Mouse (Mus musculus) hindbrain, embryonic 15.5 days (tissue): ENCODE results near the gene Hnrnpa3. TPM values are rescaled to one million over a fixed set of nuclear protein-coding genes. Genes with fewer than 3 reads are reported as not detected.

ENCODE experiments used
- ATAC-seq: fragments of 200-750 bp; cut with Nextera tagmentation; 2 replicates; pipeline ENCODE4 v1.8.0; 2017; ENCODE audit warnings: low read depth, moderate number of reproducible peaks, moderate TSS enrichment; ENCODE audit not compliant: low FRiP score
- H3K27ac ChIP-seq: fragments of 300-500 bp; sonication (generic); replicated peaks from 2 replicates; pipeline ENCODE4 v1.5.1; 2015; ENCODE audit warnings: mild to moderate bottlenecking, inconsistent platforms
- H3K27me3 ChIP-seq: fragments of 300-500 bp; sonication (generic); 2 replicates; pipeline ENCODE4 v1.6.1; 2015; ENCODE audit warnings: control low read depth, inconsistent platforms
- H3K36me3 ChIP-seq: fragments of 300-500 bp; sonication (generic); 2 replicates; pipeline ENCODE4 v1.6.1; 2015; ENCODE audit warnings: control low read depth, inconsistent platforms
- H3K4me1 ChIP-seq: fragments of 300-500 bp; sonication (generic); replicated peaks from 2 replicates; pipeline ENCODE4 v1.6.1; 2015; ENCODE audit warnings: control low read depth, inconsistent platforms
- H3K4me2 ChIP-seq: fragments of 300-500 bp; sonication (generic); 2 replicates; pipeline ENCODE4 v1.6.1; 2015; ENCODE audit warnings: moderate library complexity, mild to moderate bottlenecking, inconsistent platforms
- H3K4me3 ChIP-seq: fragments of 300-500 bp; sonication (generic); 2 replicates; pipeline ENCODE4 v1.5.1; 2015; ENCODE audit warnings: mild to moderate bottlenecking, inconsistent platforms
- H3K9ac ChIP-seq: fragments of 300-500 bp; sonication (generic); 2 replicates; pipeline ENCODE4 v1.6.1; 2015; ENCODE audit warnings: inconsistent platforms
- H3K9me3 ChIP-seq: fragments of 300-500 bp; sonication (generic); 2 replicates; pipeline ENCODE4 v1.6.1; 2016; ENCODE audit warnings: control low read depth, inconsistent platforms
- WGBS: fragments of 180-500 bp; shearing (Covaris S2); methylation state at CpG from one replicate; pipeline ENCODE4 v1.1.7; 2015; 5-methylcytosine and 5-hydroxymethylcytosine counted together
- microRNA-seq: library from miRNA; unstranded; fragments of <30 nt; microRNA quantifications from one replicate; pipeline ENCODE4, GENCODE M21; 2016
- polyA plus RNA-seq: library from polyadenylated mRNA; unstranded; fragments of >200 nt; fragmentation: Nextera tagmentation; extraction: Ambion mirVana; gene quantifications from 2 replicates; pipeline ENCODE4 v1.2.1, GENCODE M21; 2015

Hnrnpa3 gene
- polyA plus RNA-seq, 1 experiment from 2014 or later, result 184 TPM

GRCm38 (mm10) chr2:75716046-75717016 is 57.3 kb downstream of the Hnrnpa3 start:
- H3K27ac ChIP-seq, result no peak overlapping the region
- H3K36me3 ChIP-seq, result no peaks in the 10 kb centered on the region
- WGBS, result 52% methylated on average over 12 of the region's 12 CpGs
- H3K4me3 ChIP-seq, result no peak overlapping the region
- H3K9ac ChIP-seq, result no peak overlapping the region
- no peaks in the 10 kb centered on the region for H3K27me3 ChIP-seq
- no peaks in the 10 kb centered on the region for H3K4me1 ChIP-seq
- no peak overlapping the region for H3K4me2 ChIP-seq
- no peaks in the 10 kb centered on the region for H3K9me3 ChIP-seq
- no peak for ATAC-seq

Small RNA genes lying within 50 kb of the gene (microRNA-seq; reads per million reads assigned to microRNA genes)
- gene Gm24574, result not detected

Other genes with a start within 250 kb of the Hnrnpa3 start
- 14.4 and 15.9 TPM in 2 replicates for gene Nfe2l2, start 45.4 kb downstream of the Hnrnpa3 start, polyA plus RNA-seq
- 28.0 and 28.5 TPM in 2 replicates for gene Agps, start 172.9 kb downstream of the Hnrnpa3 start, polyA plus RNA-seq